Mouse (Mus musculus) retina, adult 2 months (tissue): ENCODE measurements around the gene Bin2.
"Not testable (repeated sequence)": the region's sequence is repeated elsewhere in the genome, so short reads cannot be mapped to it uniquely, and the experiment has no call there.

Source experiments
- DNase-seq: peaks from one replicate; pipeline ENCODE4 v3.0.0-alpha.2; 2012; ENCODE audit warnings: low read depth, low spot score

Gene Bin2

GRCm38 (mm10) chr15:100651610-100652009 lies 17.7 kb downstream of the Bin2 start:
- DNase-seq = no peak

DNA sequence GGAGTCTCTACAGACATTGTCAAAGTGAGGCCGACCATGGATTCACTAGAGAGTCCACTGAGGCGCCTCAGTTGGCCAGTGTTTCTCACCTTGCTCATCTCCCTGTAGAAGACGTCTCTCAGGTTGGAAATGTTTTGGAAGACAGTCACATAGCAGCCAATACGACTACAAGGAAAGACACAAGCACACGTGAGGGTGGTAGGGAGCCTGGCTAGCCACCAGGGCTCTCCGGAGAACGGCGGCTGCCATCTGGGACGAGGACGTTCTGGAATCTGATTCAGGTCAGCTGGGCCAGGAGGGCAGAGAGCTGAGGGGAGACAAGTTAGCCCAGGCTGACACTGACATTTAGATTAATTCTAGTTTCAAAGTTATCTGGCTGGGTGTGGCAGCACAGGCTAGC lies 19.2 kb downstream of the Bin2 start:
- DNase-seq = no peak

GRCm38 (mm10) chr15:100646161-100646560 lies 23.2 kb downstream of the Bin2 start:
- DNase-seq = no peak

DNA sequence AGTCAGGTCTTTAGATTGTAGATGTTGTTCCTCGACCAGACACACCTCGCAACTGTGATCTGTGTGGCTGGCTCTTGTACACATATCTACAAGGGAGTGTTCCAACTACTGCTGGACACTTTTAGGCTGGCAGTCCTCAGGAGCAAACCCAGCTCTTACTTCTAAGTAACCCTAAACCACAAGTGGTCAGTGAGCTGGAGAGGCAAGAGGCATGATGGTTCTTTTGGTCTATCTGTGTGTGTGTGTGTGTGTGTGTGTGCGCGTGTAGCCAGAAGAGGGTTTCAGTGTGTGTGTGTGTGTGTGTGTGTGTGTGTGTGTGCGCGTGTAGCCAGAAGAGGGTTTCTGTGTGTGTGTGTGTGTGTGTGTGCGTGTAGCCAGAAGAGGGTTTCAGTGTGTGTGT lies 26.9 kb downstream of the Bin2 start:
- no peak for DNase-seq

- no peak for DNase-seq
Measured at GRCm38 (mm10) chr15:100641226-100641810, 28.0 kb downstream of the Bin2 start.

GRCm38 (mm10) chr15:100639972-100640750 lies 29.2 kb downstream of the Bin2 start:
- no peak for DNase-seq

DNA sequence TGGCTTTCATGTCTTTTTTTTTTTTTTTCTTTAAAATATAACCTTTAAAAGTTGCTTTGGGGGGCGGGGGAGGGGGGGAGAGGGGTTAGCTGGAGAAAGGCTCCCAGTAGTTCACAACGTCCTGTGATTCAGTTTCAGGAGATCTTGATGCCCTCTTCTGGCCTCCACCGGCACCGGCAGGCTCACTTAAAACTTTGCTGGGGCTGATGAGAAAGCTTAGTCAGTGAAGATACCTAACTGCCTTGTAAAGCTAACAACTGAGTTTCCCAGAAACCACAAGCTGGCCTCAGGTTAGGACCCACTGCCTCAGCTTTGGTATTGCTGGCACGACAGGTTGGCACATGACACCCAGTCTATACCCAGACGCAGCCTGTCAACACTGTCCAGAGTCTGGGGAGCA lies 31.7 kb downstream of the Bin2 start:
- DNase-seq = no peak

DNA sequence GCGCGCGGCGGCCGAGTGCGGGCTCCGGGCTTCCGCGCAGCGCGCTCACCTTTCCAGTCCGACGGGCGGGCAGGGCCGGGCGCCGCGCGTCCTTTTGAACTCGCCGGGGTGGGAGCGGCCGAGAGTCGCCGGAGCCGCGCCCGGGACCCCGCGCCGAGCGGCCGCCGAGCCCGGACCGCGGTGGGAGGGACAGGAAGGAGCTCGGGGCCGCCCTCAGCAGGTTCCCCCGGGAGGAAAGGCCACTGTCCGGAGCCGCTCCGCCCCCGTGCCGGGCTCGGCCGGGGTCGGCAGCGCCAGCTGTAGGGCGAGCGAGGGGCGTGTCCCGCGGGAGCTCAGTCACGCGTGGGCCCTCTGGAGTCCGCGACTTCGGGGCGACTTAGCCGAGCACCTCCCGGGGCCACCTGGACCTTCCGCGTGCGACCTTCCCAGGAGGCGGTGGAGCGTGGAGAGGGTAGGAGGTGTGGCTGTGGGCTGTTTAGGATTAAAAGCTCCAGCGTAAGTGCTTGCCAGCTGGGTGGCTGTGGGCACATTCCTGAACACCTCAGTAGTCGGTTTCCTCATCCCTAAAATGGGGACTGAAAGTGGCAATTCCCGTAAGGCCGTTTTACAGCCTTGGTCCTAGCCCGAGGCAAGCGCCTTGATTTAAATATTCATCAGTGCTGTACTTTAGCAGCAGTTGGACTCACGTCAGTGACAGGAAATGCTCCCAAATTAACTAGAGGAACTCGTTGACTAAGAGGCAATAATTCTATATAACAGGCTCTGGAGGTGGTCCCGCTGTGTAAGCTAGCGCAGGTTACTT lies 32.5 kb downstream of the Bin2 start, which contains the start of gene Smagp:
Smagp (minus strand) TSS at position 241 of the 802 bp plus-strand sequence.
- DNase-seq = no peak

GRCm38 (mm10) chr15:100635851-100636645 lies 33.3 kb downstream of the Bin2 start:
- DNase-seq = no peak

DNA sequence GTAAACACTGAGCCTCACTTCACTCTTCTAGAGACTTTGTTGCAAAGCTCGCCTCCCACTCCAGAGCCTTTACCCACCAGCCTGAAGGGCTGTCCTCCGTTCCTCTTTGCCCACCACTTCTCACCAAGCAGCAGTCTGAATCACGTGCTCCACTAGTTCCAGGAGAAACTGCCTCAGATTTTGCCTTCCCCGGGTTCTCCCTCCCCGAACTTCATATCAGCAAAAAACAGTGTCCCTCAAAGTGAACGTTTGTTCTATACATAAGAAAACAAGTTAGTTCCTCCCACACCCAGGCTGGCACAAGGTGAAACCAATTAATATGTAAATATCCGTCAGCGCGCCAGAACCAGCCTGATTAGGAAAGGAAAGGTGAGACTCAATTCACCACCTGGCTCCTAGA lies 34.1 kb downstream of the Bin2 start:
- DNase-seq = no peak

GRCm38 (mm10) chr15:100633341-100633740 lies 36.0 kb downstream of the Bin2 start:
- DNase-seq = no peak

GRCm38 (mm10) chr15:100632323-100632722 lies 37.0 kb downstream of the Bin2 start:
- DNase-seq = no peak

DNA sequence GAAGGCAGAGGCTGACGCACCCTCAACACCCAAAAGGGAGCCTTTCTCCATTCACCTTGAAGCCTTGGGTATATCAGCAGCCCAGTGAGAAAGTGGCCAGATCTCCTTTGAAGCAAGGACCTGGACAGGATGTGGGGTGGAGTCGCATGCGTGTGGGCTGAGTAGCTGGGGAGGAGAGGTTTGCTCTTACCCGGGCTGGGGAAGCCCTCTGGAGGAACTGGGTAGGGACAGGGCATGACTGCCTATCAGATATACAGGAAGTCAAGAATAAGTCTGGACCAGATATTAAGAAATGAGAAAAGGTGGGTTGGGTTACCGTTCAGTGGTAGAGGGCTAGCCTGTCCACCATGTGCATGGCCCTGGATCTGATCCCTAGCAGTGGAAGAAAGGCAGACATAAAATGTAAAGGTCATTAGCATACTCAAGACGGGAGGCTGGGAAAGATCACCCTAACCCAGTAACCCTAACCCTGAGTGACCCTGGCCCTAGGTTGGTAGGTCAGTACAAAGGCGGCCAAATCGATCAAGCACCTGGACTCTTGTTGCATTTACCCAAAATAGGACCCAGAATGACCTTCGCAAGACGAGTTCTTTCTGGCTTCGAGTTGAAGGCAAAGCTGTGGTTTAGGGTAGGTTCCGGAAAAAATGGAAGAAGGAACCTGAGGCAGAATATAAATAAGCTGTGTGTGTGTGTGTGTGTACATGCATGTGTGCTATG lies 37.7 kb downstream of the Bin2 start:
- DNase-seq = no peak

GRCm38 (mm10) chr15:100630126-100630525 lies 39.2 kb downstream of the Bin2 start:
- DNase-seq = no peak

DNA sequence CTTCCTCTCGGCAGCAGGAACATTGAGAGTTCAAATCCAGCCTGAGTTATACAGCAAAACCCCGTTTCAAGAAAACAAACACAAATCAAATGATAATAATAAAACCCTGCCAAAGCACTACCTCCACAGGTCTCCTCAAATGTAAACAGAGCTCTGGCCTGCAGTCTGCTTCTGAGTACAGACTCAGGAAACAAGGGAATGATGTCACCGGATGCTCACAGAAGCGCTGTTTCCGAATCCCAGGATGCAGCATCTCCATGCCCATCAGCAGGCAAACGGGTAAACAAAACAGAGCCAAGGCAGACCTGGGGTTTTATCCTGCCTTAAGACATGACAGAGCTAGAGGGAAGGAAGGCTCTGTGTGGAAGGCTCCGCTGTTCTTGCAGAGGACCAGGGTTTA lies 40.6 kb downstream of the Bin2 start:
- DNase-seq = no peak

GRCm38 (mm10) chr15:100627774-100628370 lies 41.5 kb downstream of the Bin2 start:
- no peak for DNase-seq

DNA sequence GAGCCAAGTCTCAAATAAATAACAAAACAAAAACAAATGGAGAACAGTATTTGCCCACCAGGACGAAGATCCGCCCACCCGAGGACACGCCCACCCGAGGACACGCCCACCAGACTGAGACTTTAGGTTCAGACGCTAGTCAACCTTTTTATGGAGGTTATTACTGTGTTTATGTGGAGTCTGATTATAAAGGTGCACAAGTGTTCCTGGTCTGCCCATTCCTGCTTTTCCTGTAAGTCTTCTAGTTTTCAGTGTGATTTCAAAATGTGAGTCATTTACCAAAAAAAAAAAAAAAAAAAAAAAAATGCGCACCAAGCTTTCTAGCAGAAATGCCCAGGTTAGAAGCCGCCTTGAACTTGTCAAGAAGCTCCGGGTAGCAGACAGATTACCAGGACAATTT lies 42.1 kb downstream of the Bin2 start:
- DNase-seq = no peak

DNA sequence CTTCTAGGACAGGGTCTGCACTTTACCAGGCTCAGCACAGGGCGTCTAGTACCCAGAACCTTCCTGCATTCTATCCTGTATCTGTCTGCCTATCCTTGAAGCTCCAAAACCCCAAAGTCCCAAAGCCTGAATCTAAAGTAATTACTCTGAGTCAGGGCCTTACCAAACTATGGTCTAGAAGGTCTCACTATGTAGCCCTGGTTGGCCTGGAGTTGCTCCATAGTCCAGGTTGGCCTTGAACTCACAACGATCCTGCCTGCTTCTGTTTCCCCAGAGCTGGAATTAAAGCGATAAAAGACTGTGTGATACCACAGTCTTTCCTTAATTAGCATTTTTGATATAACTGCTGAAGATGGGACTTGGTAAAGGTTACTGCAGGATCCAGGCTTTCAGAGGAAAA lies 44.9 kb downstream of the Bin2 start:
- no peak for DNase-seq

- DNase-seq = no peak
Measured at GRCm38 (mm10) chr15:100623754-100624153, 45.6 kb downstream of the Bin2 start.

DNA sequence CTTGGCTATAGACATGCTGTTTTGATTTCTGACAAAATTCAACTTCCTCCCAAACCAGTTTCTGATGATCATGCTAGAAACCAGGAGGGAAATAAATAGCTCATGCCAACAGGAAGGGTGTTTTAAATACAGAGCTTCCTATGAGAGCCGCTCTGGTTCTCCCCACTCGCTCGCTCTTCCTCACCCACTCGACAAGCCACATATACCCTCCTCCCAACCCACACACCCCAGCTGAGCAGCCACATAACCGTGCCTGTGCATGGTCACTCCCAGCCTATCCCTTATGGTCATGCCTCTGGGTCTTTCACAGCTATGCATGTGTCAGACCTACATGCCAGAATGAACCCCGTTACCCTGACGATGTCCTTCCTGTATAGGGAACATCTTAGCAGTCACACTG lies 47.2 kb downstream of the Bin2 start:
- DNase-seq = no peak

DNA sequence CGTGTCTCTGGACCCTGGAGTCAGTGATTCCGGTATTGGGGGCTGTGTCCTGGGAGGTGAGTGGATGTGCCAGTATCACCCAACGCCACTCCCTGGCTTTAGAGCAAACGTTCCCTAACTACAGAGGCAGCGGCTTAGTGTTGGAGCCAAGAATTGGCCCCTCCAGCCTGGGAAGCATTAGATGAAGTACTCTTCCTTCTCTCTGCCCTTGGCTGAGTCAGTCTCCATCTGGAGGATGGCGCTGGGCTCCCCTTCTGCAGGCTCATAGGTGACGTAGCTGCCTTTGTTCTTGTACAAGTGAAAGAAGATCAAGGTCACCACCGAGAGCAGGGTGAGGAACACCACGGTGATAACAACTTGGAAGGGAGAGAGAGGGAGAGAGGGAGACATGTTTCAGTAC lies 47.7 kb downstream of the Bin2 start:
- DNase-seq = not testable (repeated sequence)
